Mouse (Mus musculus): ENCODE measurements at regions not wholly inside any gene's neighbourhood (a gene's known extent, or its start where the extent isn't known, plus 50 kb on each side); places are given as distances from the start of the nearest gene placed in this dataset.

GRCm38 (mm10) chr1:119108578-119108977 is 55.2 kb upstream of the Gli2 start:
- no peak for DNase-seq

- DNase-seq, result no peak
Measured at GRCm38 (mm10) chr1:119106246-119106975, 53.0 kb upstream of the Gli2 start.
